Mouse (Mus musculus): Measurements from ENCODE around the gene Slc15a2.
A peak's percentile ranks its signal among the peaks of the same experiment; 100 is the strongest.

Gene Slc15a2

DNA sequence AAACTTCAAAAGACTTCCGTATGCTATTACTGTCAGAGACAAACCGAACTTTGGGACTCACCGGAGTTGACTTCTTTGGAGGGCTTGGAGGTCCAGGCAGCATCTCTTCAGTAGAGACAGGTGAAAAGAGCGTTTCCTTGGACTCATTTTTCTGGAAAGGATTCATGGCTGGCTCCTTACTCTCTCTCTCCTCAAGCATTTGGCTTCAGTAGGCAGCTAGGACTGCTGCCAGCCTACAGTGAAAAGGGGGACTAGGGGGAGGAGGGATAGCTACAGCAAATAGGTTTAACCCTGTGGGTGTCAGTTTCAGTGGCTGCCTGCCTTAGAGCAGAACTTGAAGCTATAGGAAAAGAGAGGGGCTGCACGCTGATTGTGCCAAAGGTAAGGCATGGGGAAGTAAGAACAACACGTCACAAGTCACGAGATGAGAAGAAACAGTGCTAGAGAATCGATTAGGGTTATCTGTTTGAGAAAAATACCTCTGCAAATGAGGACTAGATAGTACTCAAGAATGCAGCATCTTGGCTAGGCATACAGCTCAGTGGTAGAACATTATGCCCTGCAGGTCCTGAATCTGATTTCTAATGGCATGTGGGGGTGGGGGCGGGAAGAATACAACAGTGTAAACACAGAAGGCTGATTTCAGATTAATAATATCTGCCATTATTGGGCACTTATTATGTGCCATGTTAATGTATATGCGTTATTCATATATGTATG is at the start of gene Slc15a2:
TSS of gene Slc15a2 (minus strand) at position 369 of the 720 bp plus-strand sequence.
- no peak for DNase-seq (ENCODE audit: low spot score)

DNA sequence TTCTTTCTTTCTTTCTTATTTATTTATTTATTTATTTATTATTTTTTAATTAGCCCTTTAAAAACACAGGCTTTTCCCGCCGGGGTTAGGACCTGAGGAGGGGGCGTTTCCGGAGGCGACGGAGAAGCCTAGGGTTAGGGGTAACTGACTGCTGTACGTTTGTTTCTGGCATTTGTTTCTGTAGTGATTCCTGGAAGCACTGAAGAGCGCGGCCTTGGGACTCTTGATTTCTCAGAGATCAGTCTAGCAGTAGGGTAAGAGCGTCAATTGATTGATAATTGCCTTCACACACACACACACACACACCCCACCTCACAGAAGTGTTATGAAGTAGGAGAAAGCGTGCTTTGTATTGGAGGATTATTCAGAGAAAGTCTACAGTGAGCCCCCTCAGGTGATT is 44.1 kb upstream of the Slc15a2 start:
- DNase-seq (ENCODE audit: low spot score), result no peak

DNA sequence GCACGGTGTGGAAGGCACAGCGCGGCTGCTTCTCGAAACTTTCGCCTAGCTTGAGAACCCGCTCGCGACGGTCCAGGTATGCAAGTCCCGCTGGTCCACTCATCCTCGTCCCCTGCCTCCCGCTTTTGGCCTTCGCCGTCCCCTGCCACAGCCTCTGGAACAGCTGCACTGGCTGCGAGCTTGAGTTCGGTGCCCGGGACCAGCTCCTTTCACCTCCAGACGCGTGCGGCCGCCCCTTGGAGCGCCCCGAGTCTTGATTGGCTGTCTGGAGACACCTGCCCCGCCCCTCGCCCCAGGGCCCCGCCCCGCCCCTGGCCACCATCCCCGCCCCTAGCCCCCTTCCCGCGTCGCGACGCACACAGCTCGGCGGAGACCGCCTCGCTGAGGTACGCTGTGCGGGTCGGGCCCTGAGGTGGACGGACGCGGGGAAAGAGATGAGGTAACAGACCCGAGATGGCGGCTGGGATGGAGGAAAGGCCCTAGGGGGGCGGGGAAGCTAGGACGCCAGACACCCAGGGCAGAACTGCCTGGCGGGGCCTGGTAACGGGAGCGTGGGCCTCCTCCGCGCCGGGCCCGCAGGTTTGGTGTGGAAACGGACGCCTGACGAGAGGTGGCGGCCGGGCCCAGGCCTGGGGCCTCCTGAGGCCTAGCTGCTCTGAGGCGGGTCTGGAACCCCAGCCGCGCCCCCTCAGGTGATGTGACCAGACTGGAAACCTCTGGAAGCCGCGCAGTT is 43.5 kb upstream of the Slc15a2 start, which contains the start of gene Iqcb1:
TSS of gene Iqcb1 (plus strand) at position 332 of the 733 bp plus-strand sequence.
- peak; percentile 45 for DNase-seq (ENCODE audit: low spot score)

DNA sequence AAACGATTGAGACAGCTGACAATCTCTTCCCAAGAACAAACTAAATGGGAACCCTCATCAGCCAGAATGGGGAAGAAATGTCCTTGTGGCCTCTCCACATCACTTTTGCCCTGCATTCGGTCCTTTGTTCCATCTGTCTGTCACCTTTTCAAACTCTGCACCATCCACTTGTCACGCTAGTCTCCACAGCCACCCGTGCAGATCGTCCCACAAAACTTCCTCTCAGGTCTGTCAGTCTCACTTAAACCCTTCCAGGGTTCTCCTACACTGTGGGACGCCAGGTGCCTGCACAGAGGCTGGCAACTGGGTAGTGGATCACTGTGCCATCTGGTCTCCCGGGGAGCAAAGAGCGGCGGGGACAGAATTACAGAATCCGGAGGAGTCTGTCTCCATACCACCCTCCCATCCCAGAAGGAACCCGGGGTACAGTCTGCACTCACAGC is 42.9 kb upstream of the Slc15a2 start:
- no peak for DNase-seq (ENCODE audit: low spot score)

DNA sequence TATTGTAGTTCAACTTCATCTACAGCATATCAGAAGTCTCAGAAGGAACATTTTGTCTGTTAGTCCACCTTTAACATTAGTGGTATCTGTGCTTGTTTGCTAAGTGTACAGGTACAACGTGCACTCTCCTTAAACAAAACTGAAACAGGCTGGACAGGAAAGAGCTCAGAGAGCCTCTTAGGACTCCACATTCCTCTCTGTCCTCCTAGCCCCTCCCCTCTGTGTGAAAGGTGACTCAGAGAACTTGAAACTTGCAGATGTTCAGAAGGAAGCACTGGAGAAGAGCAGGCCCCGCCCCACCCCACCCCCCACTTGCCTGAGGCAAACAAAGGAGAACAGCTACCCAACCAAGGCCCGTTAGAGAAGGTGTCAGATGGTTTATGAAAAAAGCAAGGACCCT is 36.7 kb upstream of the Slc15a2 start:
- no peak for DNase-seq (ENCODE audit: low spot score)

DNA sequence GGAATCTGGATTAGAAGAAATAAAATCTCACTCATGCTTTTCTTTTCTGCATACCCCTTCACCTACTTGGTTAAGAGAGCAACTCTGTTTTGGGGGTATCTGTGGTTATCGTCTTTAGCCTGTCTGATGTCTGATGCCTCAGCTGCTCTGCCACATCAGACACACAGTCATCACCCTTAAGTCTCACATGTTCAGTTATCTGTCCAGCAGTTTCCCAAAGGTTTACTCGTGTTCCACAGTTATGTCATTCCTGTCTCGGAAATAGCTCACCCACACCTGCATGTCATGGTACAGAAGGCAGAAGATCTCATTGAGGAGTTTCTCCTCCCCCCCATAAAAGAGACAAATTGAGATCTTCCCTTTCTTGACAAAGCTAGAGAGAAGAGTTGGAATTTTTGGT is 36.0 kb upstream of the Slc15a2 start:
- DNase-seq (ENCODE audit: low spot score), result no peak

DNA sequence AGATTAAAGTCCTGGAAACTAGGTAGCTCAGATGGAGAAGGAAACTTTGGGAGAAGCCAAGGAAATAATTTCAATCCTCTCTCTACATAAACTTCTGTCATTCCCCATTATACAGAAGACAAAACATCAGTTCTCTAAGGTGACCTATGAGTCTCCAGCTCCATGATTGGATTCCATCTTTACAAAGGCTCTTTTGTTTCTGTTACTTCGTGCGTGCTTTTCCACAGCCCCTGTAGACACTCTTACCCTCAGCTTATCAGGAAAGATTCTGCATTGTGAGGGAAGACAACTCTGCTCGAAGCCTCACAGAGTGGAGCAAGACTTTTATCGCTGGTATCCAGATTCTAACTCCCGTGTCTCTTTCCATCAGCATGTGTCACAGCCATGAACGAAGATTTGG is 35.3 kb upstream of the Slc15a2 start:
- no peak for DNase-seq (ENCODE audit: low spot score)

DNA sequence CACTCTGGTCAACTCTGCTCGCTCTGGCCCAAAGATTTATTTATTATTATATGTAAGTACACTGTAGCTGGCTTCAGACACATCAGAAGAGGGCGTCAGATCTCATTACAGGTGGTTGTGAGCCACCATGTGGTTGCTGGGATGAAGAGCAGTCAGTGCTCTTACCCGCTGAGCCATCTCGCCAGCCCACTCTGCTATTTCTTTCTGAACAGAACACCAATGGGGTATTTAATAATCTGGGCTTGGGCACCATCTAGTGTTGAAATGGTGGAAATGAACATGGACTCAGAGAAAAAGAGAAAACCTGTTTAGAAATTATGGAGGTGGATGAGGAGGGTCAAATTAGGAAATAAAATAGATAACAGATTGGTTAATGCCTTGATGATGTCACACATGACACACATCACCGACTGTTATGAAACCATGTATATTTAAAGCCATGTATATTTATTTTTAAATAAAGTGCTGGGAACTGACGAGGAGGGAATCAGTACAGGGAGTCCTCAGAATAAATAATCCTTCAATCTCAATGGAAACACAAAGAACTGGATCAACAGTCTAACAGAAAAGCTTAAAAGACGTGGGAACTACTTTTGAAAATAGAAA is 32.7 kb upstream of the Slc15a2 start:
- DNase-seq (ENCODE audit: low spot score), result no peak

DNA sequence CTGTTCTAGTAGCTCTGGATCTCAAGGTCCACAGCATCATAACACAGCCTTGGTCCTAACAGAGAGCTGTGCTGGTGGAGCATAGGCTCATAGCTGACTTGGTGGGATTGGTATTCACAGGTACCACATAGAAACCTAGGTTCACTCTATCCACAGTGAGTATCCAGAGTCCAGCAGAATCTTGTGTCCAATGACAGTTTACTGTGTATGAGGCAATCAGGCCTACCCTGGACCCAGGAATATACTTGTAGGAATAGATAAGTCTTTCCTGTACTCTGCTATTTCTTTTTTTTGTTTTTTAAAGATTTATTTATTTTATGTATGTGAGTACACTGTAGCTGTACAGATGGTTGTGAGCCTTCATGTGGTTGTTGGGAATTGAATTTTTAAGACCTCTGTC is 32.2 kb upstream of the Slc15a2 start:
- DNase-seq (ENCODE audit: low spot score), result no peak

DNA sequence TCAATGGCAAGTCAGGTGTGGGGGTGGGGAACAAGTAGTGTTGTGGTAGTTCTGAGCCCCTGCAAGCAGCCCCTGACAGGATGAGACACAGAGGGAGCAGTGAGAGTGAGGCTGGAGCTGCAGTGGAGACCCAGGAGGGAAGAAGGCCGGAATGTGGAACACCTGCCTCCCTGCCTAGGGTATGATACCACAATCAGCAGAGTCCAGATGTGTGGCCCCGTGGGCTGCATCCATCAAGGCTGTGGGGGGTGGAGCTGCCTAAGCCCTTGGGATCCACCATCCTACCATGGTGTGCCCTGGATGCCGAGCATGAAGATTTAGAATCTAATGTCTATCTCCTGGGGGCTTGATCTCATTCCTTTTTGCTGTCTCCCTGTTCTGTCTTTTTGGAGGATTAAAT is 28.9 kb upstream of the Slc15a2 start:
- no peak for DNase-seq (ENCODE audit: low spot score)

DNA sequence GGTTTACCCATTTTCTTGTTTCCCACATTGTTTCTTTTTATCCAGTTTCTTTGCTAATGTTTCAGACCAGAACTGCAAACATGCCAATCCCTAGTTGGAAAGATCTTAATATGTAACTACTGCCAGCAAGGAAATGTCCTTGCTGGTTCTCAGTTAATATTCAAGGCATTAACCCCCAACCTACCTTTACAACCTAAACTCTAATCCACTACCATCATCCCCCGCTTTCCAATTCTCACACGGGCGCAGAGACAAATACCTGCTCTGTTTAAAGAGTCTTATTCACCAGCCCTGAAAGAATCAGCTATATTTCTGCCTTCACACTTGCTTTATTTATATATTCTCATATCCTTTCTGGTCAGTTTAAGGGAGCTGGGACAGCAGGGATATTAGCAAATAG is 23.9 kb upstream of the Slc15a2 start:
- no peak for DNase-seq (ENCODE audit: low spot score)

DNA sequence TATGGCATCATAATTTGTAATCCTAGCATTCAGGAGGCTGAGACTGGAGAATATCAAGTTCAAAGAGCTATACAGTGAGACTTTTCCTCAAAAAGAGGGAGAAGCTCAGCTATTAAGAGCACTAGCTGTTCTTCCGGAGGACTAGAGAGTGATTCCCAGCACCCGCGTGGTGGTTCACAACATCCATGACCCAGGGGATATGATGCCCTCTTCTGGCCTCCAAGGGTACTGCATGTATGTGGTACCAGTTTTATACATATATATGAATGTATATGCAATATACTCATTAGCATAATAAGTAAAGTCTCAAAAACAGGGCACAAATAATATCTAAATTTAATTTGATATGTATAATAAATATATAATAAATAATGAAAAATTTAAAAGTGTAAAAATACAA is 17.6 kb upstream of the Slc15a2 start:
- no peak for DNase-seq (ENCODE audit: low spot score)

DNA sequence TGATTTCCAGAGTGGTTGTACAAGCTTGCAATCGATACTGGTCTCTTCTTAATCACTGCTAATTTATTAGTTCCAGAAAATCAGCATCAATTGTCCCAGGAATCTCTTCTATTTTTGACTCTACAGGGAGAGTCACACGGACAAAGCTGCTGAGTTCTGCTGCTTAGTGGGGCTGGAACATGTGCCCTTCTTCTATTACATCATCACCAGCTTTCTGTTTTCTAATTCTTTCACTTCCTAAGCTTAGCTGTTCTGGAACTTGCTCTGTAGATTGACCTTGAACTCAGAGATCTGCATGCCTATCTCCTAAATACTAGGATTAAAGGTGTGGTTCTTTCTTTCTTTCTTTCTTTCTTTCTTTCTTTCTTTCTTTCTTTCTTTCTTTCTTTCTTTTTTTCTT is 13.6 kb upstream of the Slc15a2 start:
- no peak for DNase-seq (ENCODE audit: low spot score)

DNA sequence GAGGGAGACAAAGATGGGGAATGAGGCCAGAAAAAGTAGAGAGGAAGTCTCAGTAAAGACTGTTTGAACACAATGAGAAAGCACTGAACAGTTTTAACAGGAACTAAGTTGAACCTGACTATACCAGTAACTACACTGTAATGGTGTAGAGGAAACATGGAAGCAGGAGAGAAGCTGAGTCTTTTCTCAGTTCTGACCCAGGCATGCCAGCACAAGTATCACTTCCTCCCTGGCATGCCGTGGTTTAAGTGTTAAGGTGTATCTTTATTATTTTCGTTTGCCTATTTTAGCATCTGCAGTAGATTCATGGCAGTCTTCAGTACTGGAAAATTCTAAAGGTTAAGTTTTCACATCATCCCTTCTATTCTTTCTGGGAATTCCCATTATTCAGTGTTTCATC is 10.2 kb upstream of the Slc15a2 start:
- DNase-seq (ENCODE audit: low spot score), result no peak

DNA sequence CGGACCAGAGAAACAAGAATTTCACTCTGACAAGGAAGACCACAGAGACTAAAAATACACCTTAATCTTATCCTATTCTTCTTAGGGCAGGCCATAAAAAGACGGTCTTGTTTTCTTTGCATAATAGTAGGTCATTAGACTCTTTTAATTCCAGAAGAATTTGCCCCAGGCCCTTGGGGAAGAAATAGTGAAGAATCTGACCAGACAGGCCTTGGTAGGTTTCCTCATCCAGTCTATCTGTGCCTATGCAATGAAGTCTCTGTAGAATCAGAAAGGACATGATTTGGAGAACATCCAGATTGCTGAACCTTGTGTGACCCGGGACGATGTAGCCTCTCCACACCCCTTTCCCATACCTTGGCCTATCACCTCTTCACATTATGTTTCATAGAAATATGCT is 5.4 kb upstream of the Slc15a2 start:
- no peak for DNase-seq (ENCODE audit: low spot score)

DNA sequence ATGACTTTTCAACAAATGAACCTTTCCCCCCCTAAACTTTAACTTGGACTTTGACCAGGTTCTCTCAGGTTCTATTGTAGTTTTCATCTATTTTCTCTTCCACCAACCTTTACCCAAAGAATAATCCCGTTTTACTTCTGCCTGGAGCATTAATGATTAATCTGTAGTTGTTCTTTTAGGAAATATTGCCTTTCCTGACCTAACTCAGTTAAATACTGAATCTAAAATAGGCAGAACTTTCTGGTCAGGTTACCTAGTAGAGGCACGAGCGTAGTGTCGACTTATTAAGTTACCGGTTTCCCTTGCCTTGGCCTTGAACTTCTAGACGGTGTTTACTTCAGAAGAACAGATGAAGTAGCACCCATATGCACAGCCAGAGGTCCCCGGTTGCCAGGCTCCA is 1.7 kb upstream of the Slc15a2 start:
- no peak for DNase-seq (ENCODE audit: low spot score)

DNA sequence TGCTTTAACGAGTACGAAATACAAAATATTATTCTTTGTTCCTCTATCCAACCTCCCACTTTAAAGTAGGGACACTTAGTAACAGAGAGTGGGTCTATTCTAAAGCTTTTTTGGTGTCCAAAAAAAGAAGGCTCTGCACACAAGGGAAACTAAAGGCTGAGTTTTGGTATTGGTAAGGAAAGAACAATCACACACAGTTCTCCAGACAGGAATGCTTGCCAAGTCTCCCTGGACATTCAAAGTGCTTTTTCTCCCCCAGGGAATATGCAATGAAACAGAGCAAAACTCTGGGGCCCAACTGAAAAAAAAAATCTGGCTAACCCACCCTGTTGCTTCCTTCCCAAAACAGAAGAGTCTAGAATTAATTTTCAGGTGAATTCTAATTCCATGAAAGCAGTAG is 616 bp downstream of the Slc15a2 start:
- DNase-seq (ENCODE audit: low spot score), result no peak

DNA sequence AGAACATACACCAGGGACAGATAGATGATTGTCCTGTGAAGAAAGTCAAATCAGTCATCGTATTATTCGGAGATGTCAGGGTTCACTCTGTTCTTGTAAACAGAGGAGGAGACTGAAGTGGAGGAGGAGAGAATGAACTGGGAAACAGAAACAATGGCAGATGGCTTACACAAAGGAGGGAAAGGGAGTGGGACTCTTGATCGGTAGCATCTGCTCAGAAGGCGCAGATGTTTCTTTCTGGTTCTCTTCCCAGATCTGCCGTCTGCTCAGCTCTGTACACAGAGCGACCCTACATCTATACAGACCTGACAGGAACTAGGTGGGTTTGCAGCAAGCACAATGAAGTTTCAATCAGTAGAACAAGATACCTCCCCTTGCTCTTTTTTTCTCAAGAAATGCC is 9.1 kb downstream of the Slc15a2 start:
- DNase-seq (ENCODE audit: low spot score), result no peak

DNA sequence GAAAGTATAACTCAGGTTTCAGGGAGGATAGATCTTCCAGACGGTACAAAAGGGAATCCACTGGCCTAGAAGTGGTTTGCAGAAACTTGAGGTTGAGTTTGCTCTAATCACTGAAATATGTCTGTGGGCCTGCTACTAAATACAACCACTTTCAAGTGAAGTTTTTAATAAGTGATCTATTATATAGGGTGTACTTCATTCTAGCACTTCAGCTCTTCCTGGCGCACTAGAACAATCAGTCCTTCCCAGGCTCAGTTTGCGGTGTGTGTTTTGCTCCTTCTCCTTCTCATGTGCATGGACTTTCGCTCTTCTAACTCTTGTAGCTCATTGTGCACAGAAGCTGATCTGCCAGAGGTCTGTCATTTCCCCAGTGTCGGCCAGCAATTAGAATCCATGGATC is 11.8 kb downstream of the Slc15a2 start:
- no peak for DNase-seq (ENCODE audit: low spot score)

DNA sequence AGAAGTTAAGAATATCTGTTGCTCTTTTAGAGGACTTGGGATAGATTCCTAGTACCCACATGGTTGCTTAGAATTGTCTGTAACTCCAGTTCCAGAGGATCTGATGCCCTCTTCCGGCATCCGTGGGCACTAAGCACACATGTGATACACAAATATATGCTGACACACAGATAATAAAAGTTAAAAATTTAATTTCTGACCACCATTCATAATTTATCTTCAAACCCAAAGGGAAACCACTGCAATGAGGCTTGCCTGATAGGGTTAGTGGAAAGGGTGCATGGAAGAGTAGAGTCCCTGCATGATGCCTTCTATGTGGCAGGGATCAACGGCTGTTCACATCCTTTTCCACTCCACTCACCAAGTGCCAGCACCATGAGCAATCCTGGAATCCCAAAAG is 13.1 kb downstream of the Slc15a2 start:
- DNase-seq (ENCODE audit: low spot score), result no peak

DNA sequence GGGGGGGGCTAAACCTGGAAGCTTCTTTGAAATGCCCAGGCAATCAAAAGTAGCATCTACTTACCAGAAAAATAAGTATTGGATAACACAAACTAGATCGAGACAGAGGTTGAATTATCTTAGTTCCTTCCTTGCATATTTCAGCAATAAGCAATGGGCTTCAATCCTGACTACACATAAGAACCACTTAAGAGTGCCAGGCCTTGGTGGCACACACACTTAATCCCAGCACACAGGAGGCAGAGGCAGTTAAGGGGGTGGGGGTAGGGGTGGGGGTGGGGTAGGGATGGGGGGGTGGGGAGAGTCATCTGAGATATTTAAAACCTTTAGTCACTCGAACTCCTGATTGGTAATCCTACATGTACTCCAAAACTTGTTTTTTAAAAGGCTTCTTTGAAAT is 13.5 kb downstream of the Slc15a2 start:
- no peak for DNase-seq (ENCODE audit: low spot score)

DNA sequence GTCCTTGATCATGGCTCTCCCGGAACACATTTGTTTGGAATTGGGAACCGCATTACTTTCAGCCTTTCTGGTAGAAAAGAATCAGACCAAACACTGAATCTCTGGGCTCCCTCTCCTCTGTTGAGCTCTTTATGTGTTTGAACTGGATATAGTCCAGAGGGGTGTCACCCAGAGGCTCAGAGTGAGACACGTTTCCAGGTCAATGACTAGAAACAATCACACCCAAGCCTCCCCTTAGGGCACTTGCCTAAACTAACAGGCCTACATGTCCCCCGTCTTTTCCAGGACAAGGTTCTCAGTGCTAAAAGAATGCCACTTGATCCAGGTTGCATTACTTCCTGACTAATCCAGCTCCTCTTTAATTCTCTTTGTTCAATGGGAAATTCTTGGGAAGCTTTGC is 13.9 kb downstream of the Slc15a2 start:
- DNase-seq (ENCODE audit: low spot score), result no peak

DNA sequence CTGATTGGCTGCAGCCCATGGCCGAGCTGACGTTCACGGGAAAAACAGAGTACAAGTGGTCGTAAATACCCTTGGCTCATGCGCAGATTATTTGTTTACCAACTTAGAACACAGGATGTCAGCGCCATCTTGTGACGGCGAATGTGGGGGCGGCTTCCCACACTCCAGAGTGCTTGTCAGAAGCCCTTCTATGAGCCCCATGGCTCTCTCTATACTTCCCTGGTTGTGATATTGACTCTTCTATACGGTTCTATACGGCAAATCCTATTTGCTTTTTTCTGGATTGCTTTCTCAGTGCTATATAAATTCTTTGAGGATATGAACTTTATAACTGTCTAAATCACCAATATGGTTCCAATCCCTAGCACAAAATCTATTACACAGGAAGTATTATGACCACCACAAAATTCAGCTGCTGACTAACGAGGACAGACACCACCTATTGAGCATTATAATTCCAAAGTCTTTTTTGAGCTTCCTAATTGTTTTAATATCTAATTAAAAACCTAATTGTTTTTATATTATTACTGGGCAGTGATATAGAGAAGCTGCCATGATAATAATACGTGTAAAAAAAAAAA is 14.5 kb downstream of the Slc15a2 start:
- no peak for DNase-seq (ENCODE audit: low spot score)

All from urinary bladder, postnatal 10 days (tissue).